ENCODE assay signal across 8 mouse cellular contexts in the genomic region with DNA sequence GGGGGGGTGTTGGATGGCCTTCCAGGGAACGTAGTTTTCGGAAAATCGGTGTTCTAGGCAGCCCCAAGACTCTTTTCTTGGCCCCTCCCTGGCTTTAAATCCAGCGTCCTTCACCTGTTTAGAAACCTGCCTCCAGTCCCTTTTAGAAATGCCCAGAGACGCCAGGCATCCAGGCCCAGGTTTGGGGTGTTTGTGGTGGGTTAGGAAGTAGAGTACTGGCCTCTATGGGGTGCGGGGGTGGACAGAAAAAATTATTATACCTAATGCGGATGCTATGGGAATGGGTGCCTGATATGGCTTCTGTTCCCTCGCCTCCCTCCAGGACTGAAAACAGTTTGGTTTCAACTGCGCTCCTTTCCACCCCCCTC. TPM values are rescaled to one million over a fixed set of nuclear protein-coding genes. Genes with fewer than 3 reads are reported as not detected.
DNase-seq lines count a peak whose midpoint lies in the region; ATAC-seq and TF ChIP-seq lines count a peak whose summit lies in the region.

No protein-coding gene starts in this region.

- no peaks in the 10 kb centered on the region for H3K9me3 ChIP-seq in intestine, embryonic 15.5 days
- H3K9me3 ChIP-seq in neural tube, embryonic 12.5 days: no peaks in the 10 kb centered on the region

- ATAC-seq in intestine, embryonic 15.5 days: no peak
- no peak for ATAC-seq in neural tube, embryonic 12.5 days (ENCODE audit: low FRiP score, low read depth)

- WGBS in intestine, embryonic 15.5 days: 4% methylated on average over 9 of the region's 9 CpGs
- WGBS in neural tube, embryonic 12.5 days: 3% methylated on average over 9 of the region's 9 CpGs

- H3K27ac ChIP-seq in embryonic fibroblast, embryonic 13.5 days (ENCODE audit: insufficient read depth, low read length): no peak overlapping the region
- 0 out of 2 replicates have a peak overlapping the region, but pooled peaks have one; percentile 74 for H3K27ac ChIP-seq in intestine, embryonic 15.5 days
- no peak overlapping the region for H3K27ac ChIP-seq in neural tube, embryonic 12.5 days

- no peaks in the 10 kb centered on the region for H3K36me3 ChIP-seq in intestine, embryonic 15.5 days
- no peaks in the 10 kb centered on the region for H3K36me3 ChIP-seq in neural tube, embryonic 12.5 days

- no peaks in the 10 kb centered on the region; the same call in 1 of the 2 replicates for H3K4me1 ChIP-seq in embryonic fibroblast, embryonic 13.5 days (ENCODE audit: control insufficient read depth, insufficient read depth, low read length)
- peaks cover 11% of the 10 kb centered on the region; the same call in 1 of the 2 replicates for H3K4me1 ChIP-seq in intestine, embryonic 15.5 days (replicated peaks)
- peaks cover 32% of the 10 kb centered on the region for H3K4me1 ChIP-seq in neural tube, embryonic 12.5 days

- H3K27me3 ChIP-seq in intestine, embryonic 15.5 days (replicated peaks): 0 out of 2 replicates have a peak, but pooled peaks cover 12% of the 10 kb centered on the region
- peaks cover 18% of the 10 kb centered on the region; the same call in 1 of the 2 replicates for H3K27me3 ChIP-seq in neural tube, embryonic 12.5 days (replicated peaks)

- no peak for TF ChIP-seq POLR2A in embryonic fibroblast, embryonic 13.5 days (IDR thresholded peaks at IDR 0.05; ENCODE audit: low read depth, low read length)

- peak; percentile 20 to 36 for DNase-seq in layer of hippocampus, postnatal 25 days (ENCODE audit: extremely low spot score in 1 of 2, low spot score in 1 of 2)
- no peak for DNase-seq in layer of hippocampus, postnatal 36 days
- no peak for DNase-seq in left cerebral cortex, postnatal 14 days (ENCODE audit: low spot score in 2 of 2)
- DNase-seq in urinary bladder, postnatal 36 days (ENCODE audit: low spot score in 2 of 2): no peak
- DNase-seq in natural killer cell, adult 2 months (ENCODE audit: low spot score in 2 of 2): no peak

- H3K4me2 ChIP-seq in intestine, embryonic 15.5 days (replicated peaks): peak overlapping the region; percentile 99
- H3K4me2 ChIP-seq in neural tube, embryonic 12.5 days (replicated peaks): peak overlapping the region; percentile 96

- peak overlapping the region; percentile 69 for H3K9ac ChIP-seq in intestine, embryonic 15.5 days
- peak overlapping the region; percentile 83 for H3K9ac ChIP-seq in neural tube, embryonic 12.5 days

- H3K4me3 ChIP-seq in embryonic fibroblast, embryonic 13.5 days (ENCODE audit: insufficient read depth, low read length): peak overlapping the region; percentile 38
- peak overlapping the region; percentile 64 for H3K4me3 ChIP-seq in intestine, embryonic 15.5 days (replicated peaks)
- peak overlapping the region; percentile 67 for H3K4me3 ChIP-seq in neural tube, embryonic 12.5 days

- no peak for TF ChIP-seq CTCF in embryonic fibroblast, embryonic 13.5 days (IDR thresholded peaks at IDR 0.05; ENCODE audit: borderline replicate concordance, insufficient read depth, low read length)

- intact Hi-C loops in left cerebral cortex, postnatal 14 days (cut with DNase I): loop anchor here (5.0 to 10.0 kb wide), 4 partner anchors 173 to 690 kb away; no protein-coding TSS in a partner anchor

RNA-seq across cellular contexts. Expression of gene Tenm4, which starts 41.2 kb away (rescaled TPM):
- 100 to 1,000 TPM in 1 of 2 experiments, 10 to 100 TPM in 1; 96.7 to 119 TPM for total RNA-seq in layer of hippocampus, postnatal 25 days (2021)
- total RNA-seq in layer of hippocampus, postnatal 36 days (2021): 100 to 1,000 TPM; 116 to 124 TPM
- polyA plus RNA-seq in embryonic fibroblast, embryonic 13.5 days (2011; ENCODE audit: insufficient read length, low read depth, missing spikeins): 4.8 and 17.3 TPM in 2 replicates
- 22.0 and 25.9 TPM in 2 replicates for polyA plus RNA-seq in intestine, embryonic 15.5 days (2015; fragmentation: Nextera tagmentation; extraction: Ambion mirVana)
- 33.0 and 35.0 TPM in 2 replicates for polyA plus RNA-seq in neural tube, embryonic 12.5 days (2016; fragmentation: Nextera tagmentation; extraction: Ambion mirVana)
- 100 to 1,000 TPM; 117 to 118 TPM for total RNA-seq in left cerebral cortex, postnatal 14 days (2021)

Comparison
In these comparisons a context has a peak if more than half of its experiments do, and no peak if none do; other contexts are left out.
1. DNase-seq: peak in layer of hippocampus, postnatal 25 days (2 of 2); none in layer of hippocampus, postnatal 36 days (0 of 2), left cerebral cortex, postnatal 14 days (0 of 2), urinary bladder, postnatal 36 days (0 of 2) and natural killer cell, adult 2 months (0 of 2).
2. Peak in every context shown above with its lines, with median percentiles within 50 percentile points of each other: H3K4me3 ChIP-seq.